Mouse (Mus musculus) urinary bladder, postnatal 10 days (tissue): ENCODE measurements around the gene Ddx11.

Experiments used
- DNase-seq: peaks from one replicate; pipeline ENCODE4 v3.0.0; 2022; ENCODE audit warnings: low spot score

Ddx11 gene

GRCm38 (mm10) chr17:66123066-66123815 is at the start of gene Ddx11:
Ddx11 (plus strand) TSS chr17:66123520.
- peak; percentile 62 for DNase-seq

- DNase-seq: no peak
Observed at GRCm38 (mm10) chr17:66073971-66074370, 49.3 kb upstream of the Ddx11 start.

- DNase-seq: no peak
Observed at GRCm38 (mm10) chr17:66075827-66076173, 47.5 kb upstream of the Ddx11 start.

GRCm38 (mm10) chr17:66076174-66076927 is 47.0 kb upstream of the Ddx11 start:
- no peak for DNase-seq

- peak; percentile 85 for DNase-seq
Observed at GRCm38 (mm10) chr17:66076934-66077333, 46.4 kb upstream of the Ddx11 start, which contains the start of gene Ankrd12. Ankrd12 (minus strand) TSS chr17:66077089.

- no peak for DNase-seq
Observed at GRCm38 (mm10) chr17:66077437-66077850, 45.9 kb upstream of the Ddx11 start.

- DNase-seq: no peak
Observed at GRCm38 (mm10) chr17:66084486-66084885, 38.8 kb upstream of the Ddx11 start.

- no peak for DNase-seq
Observed at GRCm38 (mm10) chr17:66085038-66085437, 38.3 kb upstream of the Ddx11 start.

- DNase-seq: no peak
Observed at GRCm38 (mm10) chr17:66090251-66090650, 33.1 kb upstream of the Ddx11 start.

GRCm38 (mm10) chr17:66091392-66091791 is 31.9 kb upstream of the Ddx11 start:
- DNase-seq: no peak

- DNase-seq: no peak
Observed at GRCm38 (mm10) chr17:66092065-66092464, 31.3 kb upstream of the Ddx11 start.

GRCm38 (mm10) chr17:66092664-66093063 is 30.7 kb upstream of the Ddx11 start:
- DNase-seq: no peak

- DNase-seq: no peak
Observed at GRCm38 (mm10) chr17:66100566-66101379, 22.5 kb upstream of the Ddx11 start.

GRCm38 (mm10) chr17:66101380-66102330 is 21.7 kb upstream of the Ddx11 start, which contains the start of gene Ndufv2:
Ndufv2 (minus strand) TSS chr17:66101559.
- DNase-seq: peak; percentile 61

GRCm38 (mm10) chr17:66104076-66104475 is 19.2 kb upstream of the Ddx11 start:
- DNase-seq: no peak

- DNase-seq: no peak
Observed at GRCm38 (mm10) chr17:66106601-66107267, 16.6 kb upstream of the Ddx11 start.

- no peak for DNase-seq
Observed at GRCm38 (mm10) chr17:66107466-66107865, 15.9 kb upstream of the Ddx11 start.

- DNase-seq: no peak
Observed at GRCm38 (mm10) chr17:66108198-66108597, 15.1 kb upstream of the Ddx11 start.

GRCm38 (mm10) chr17:66110746-66111145 is 12.6 kb upstream of the Ddx11 start:
- no peak for DNase-seq

- peak; percentile 50 for DNase-seq
Observed at GRCm38 (mm10) chr17:66111402-66111959, 11.8 kb upstream of the Ddx11 start, which contains the start of gene Washc1. Washc1 (plus strand) TSS chr17:66111545.
